Mouse (Mus musculus) adrenal gland, postnatal 0 days (tissue): ENCODE results near the gene Als2cr12. TPM values are rescaled to one million over a fixed set of nuclear protein-coding genes. Genes with fewer than 3 reads are reported as not detected.

Experiments used
- polyA plus RNA-seq: library from polyadenylated mRNA; unstranded; fragments of >200 nt; fragmentation: Nextera tagmentation; extraction: Ambion mirVana; gene quantifications from 2 replicates; pipeline ENCODE4 v1.2.1, GENCODE M21; 2015

Als2cr12 gene
- 0.27 TPM in 1 of 2 replicates, not detected in the other for polyA plus RNA-seq

DNA sequence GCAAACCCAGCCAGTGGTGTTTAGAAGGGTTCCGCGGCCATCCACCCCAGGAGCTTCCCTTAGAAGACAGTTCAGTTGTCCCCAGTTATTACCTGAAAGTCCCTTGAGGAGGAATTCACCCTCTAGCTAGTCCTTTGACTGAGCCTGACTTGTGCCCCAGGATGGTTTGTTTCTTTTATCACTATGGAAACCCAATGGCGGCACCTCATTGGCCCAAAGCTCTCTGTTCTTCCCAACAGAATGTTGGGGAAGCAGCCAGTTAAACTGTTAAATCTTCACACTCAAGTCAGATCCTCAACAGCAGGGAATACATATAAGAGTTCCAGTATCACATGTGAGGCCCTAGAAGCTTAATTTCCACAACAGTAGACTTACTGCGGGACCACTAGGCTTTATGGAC is at the start of gene Als2cr12:
Gene Als2cr12, minus strand, starts transcription at position 180 of the 400 bp plus-strand sequence.

DNA sequence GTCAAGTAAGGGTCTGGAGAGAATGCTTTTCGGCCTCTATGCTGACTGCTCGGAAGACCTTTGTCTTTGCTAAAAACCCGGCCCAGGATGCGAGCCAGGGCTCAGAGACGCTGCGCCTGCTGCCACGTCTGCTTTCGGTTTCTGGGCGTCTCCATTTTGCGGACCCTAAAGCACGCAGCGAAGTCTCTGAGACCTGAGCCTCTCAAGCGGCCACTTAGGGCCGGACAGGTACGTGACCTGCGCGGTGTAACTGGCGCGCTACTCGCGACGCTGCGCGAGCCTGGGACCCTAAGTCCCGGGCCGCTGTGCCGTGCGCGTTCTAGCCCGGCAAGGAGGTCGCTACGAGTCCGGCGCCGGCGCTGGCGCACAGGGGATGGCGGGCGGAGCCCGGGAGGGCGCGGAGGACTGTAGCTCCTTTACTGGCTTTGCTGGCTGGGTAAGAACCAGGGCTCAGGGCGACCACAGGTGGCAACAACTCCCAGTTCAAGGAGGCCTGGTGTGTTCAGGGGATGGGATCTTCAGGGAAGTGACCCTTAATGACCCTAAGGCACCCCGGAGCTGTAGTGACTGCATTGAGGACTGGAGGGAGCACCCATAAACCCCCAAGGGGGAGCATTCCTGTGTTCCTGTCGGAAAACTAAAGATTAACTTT is 15.7 kb upstream of the Als2cr12 start, which contains the start of gene Cflar:
Gene Cflar, plus strand, starts transcription at position 144 of the 652 bp plus-strand sequence.

Other genes starting within 250 kb of the Als2cr12 start
- 17.7 and 24.5 TPM in 2 replicates for gene Orc2, start 190.9 kb downstream of the Als2cr12 start, polyA plus RNA-seq
- gene Fam126b, start 109.7 kb downstream of the Als2cr12 start, polyA plus RNA-seq: 5.1 and 5.6 TPM in 2 replicates
- gene Ndufb3, start 109.6 kb downstream of the Als2cr12 start, polyA plus RNA-seq: 318 and 389 TPM in 2 replicates
- 47.1 and 62.6 TPM in 2 replicates for gene Cflar, start 15.5 kb upstream of the Als2cr12 start, polyA plus RNA-seq
- gene Casp8, start 99.4 kb upstream of the Als2cr12 start, polyA plus RNA-seq: 15.5 and 27.8 TPM in 2 replicates